ENCODE assay signal across 9 mouse cellular contexts in genomic region chr15:84325736-84326135, GRCm38 (mm10). TPM values are rescaled to one million over a fixed set of nuclear protein-coding genes. Genes with fewer than 3 reads are reported as not detected.
A peak's percentile ranks its signal among the peaks of the same experiment; 100 is the strongest.
DNase-seq lines count a peak whose midpoint lies in the region; ATAC-seq and TF ChIP-seq lines count a peak whose summit lies in the region.
"Had no signal": no experiment of that assay in that cellular context is flagged by ENCODE, and none has a peak within 500 bp of the region (broad histone marks: within the 10 kb centered on the region; RNA-seq: fewer than 3 reads in every experiment).

No protein-coding gene starts in this region.

- no peak for ATAC-seq in heart, embryonic 16.5 days (replicated peaks; ENCODE audit: extremely low read depth, insufficient read depth, low FRiP score)
- peak; percentile 22; the same call in 1 of the 2 replicates for ATAC-seq in liver, embryonic 16.5 days (ENCODE audit: low read depth)
- ATAC-seq in stomach, postnatal 0 days (ENCODE audit: low FRiP score, low TSS enrichment) = peak; percentile 55; the same call in 1 of the 2 replicates
- ATAC-seq: forebrain, embryonic 13.5 days had no signal

- peak overlapping the region; percentile 40 for H3K4me2 ChIP-seq in heart, embryonic 16.5 days (ENCODE audit: low read depth, low read length)
- peak overlapping the region; percentile 38 for H3K4me2 ChIP-seq in liver, embryonic 16.5 days (ENCODE audit: low read depth, low read length)
- no peak overlapping the region for H3K4me2 ChIP-seq in stomach, postnatal 0 days (replicated peaks; ENCODE audit: low read depth)
- H3K4me2 ChIP-seq: forebrain, embryonic 13.5 days had no signal

- 0 out of 2 replicates have a peak overlapping the region, but pooled peaks have one; percentile 60 for H3K9ac ChIP-seq in heart, embryonic 16.5 days (ENCODE audit: low read length)
- H3K9ac ChIP-seq in liver, embryonic 16.5 days (ENCODE audit: low read depth, low read length) = no peak overlapping the region
- no peak overlapping the region for H3K9ac ChIP-seq in stomach, postnatal 0 days (ENCODE audit: low read length)
- H3K9ac ChIP-seq: forebrain, embryonic 13.5 days had no signal

- WGBS in heart, embryonic 16.5 days = 46% methylated on average over 12 of the region's 12 CpGs
- WGBS in liver, embryonic 16.5 days (ENCODE audit: insufficient replicate concordance) = 37% methylated on average over 12 of the region's 12 CpGs
- 52% methylated on average over 12 of the region's 12 CpGs for WGBS in stomach, postnatal 0 days

- no peak for DNase-seq in heart, postnatal 4 days
- peak; percentile 15 to 31 for DNase-seq in spleen, postnatal 36 days (ENCODE audit: low spot score in 2 of 2)
- DNase-seq in spleen, adult 12 weeks (ENCODE audit: low spot score) = no peak
- no peak for DNase-seq in stomach, postnatal 0 days (ENCODE audit: low spot score)
- DNase-seq in right cerebral cortex, adult 2 months (ENCODE audit: low spot score in 2 of 2) = no peak
- no peak for DNase-seq in Muller cell, postnatal 12 days (ENCODE audit: inconsistent ontology term)

- no peak for TF ChIP-seq CTCF in stomach, postnatal 0 days (IDR thresholded peaks at IDR 0.05; ENCODE audit: low read depth)

- no peaks in the 10 kb centered on the region for H3K9me3 ChIP-seq in heart, embryonic 16.5 days (replicated peaks; ENCODE audit: control insufficient read depth, low read length)
- no peaks in the 10 kb centered on the region for H3K9me3 ChIP-seq in liver, embryonic 16.5 days (replicated peaks; ENCODE audit: control insufficient read depth, low read length)
- H3K9me3 ChIP-seq in stomach, postnatal 0 days (ENCODE audit: control insufficient read depth, low read length) = no peaks in the 10 kb centered on the region
- H3K9me3 ChIP-seq: forebrain, embryonic 13.5 days had no signal

- no peak for TF ChIP-seq EP300 in stomach, postnatal 0 days (optimal IDR thresholded peaks at IDR 0.05)

- no peak overlapping the region for H3K27ac ChIP-seq in heart, embryonic 16.5 days (ENCODE audit: low read length)
- peak overlapping the region; percentile 9; the same call in 1 of the 2 replicates for H3K27ac ChIP-seq in liver, embryonic 16.5 days (ENCODE audit: low read length)
- H3K27ac ChIP-seq in stomach, postnatal 0 days (replicated peaks) = no peak overlapping the region
- H3K27ac ChIP-seq: forebrain, embryonic 13.5 days had no signal

- 0 out of 2 replicates have a peak, but pooled peaks cover under 1% of the 10 kb centered on the region for H3K4me1 ChIP-seq in heart, embryonic 16.5 days (ENCODE audit: control insufficient read depth, insufficient read depth, low read length)
- H3K4me1 ChIP-seq in liver, embryonic 16.5 days (ENCODE audit: control insufficient read depth, low read depth, low read length) = no peaks in the 10 kb centered on the region
- no peaks in the 10 kb centered on the region for H3K4me1 ChIP-seq in stomach, postnatal 0 days (replicated peaks; ENCODE audit: control insufficient read depth, insufficient read depth)

- peak overlapping the region; percentile 46 for H3K4me3 ChIP-seq in heart, embryonic 16.5 days (ENCODE audit: low read length)
- H3K4me3 ChIP-seq in liver, embryonic 16.5 days (ENCODE audit: low read depth, low read length) = peak overlapping the region; percentile 45
- H3K4me3 ChIP-seq in stomach, postnatal 0 days (ENCODE audit: low read depth, low read length) = no peak overlapping the region
- H3K4me3 ChIP-seq: forebrain, embryonic 13.5 days had no signal

- H3K27me3 ChIP-seq in heart, embryonic 16.5 days (ENCODE audit: control insufficient read depth, insufficient read depth, low read length) = peaks cover 3% of the 10 kb centered on the region; the same call in 1 of the 2 replicates
- H3K27me3 ChIP-seq in liver, embryonic 16.5 days (ENCODE audit: control insufficient read depth, insufficient read depth, low read depth, low read length) = no peaks in the 10 kb centered on the region
- H3K27me3 ChIP-seq in stomach, postnatal 0 days (ENCODE audit: control insufficient read depth, insufficient read depth, low read length) = no peaks in the 10 kb centered on the region
- H3K27me3 ChIP-seq: forebrain, embryonic 13.5 days had no signal

- H3K36me3 ChIP-seq in heart, embryonic 16.5 days (ENCODE audit: control insufficient read depth, insufficient read depth) = no peaks in the 10 kb centered on the region
- no peaks in the 10 kb centered on the region for H3K36me3 ChIP-seq in liver, embryonic 16.5 days (ENCODE audit: control insufficient read depth, insufficient read depth)
- H3K36me3 ChIP-seq in stomach, postnatal 0 days (ENCODE audit: control insufficient read depth, insufficient read depth, low read length) = no peaks in the 10 kb centered on the region

RNA-seq across cellular contexts. Expression of gene Parvg, which starts 1.9 kb away (rescaled TPM):
- polyA plus RNA-seq in heart, embryonic 16.5 days (2015; fragmentation: Nextera tagmentation; extraction: Ambion mirVana) = 8.3 and 21.6 TPM in 2 replicates
- total RNA-seq in heart, postnatal 4 days (2021) = 1 to 10 TPM; 1.6 to 2.4 TPM
- polyA plus RNA-seq in liver, embryonic 16.5 days (2015; fragmentation: Nextera tagmentation; extraction: Ambion mirVana) = 12.9 and 14.8 TPM in 2 replicates
- 1.3 TPM in 2 replicates for polyA plus RNA-seq in stomach, postnatal 0 days (2015; fragmentation: Nextera tagmentation; extraction: Ambion mirVana)

Comparison
In these comparisons a context has a peak if more than half of its experiments do, and no peak if none do; other contexts are left out.
1. DNase-seq: peak in spleen, postnatal 36 days (2 of 2); none in heart, postnatal 4 days (single experiment), spleen, adult 12 weeks (single experiment), stomach, postnatal 0 days (single experiment), right cerebral cortex, adult 2 months (0 of 2) and Muller cell, postnatal 12 days (single experiment).